Mouse (Mus musculus): ENCODE results near the gene Arhgap17. TPM values are rescaled to one million over a fixed set of nuclear protein-coding genes. Genes with fewer than 3 reads are reported as not detected.
A peak's percentile ranks its signal among the peaks of the same experiment; 100 is the strongest.

Arhgap17 gene
- polyA plus RNA-seq, 1 experiment from 2014 or later, result 28.5 TPM

DNA sequence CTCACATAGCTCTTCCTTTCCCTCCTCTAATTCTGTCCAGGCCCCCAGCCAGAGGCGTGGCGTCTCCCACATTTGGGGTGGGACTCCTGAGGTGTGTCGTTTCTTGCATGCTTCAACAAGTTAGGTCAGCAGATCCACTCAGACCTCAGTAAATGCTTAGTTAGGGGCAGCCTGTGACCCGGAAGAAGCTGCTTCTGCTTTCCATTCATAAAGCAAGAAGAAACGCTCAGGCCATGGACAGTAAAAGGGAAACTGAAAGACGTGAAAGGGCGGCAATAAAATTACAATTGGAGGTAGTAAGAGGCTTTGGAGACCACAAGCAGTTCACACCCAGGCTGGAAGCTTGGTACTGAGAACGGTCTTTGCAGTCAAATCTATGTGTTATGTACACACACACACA, 27.7 kb upstream of the Arhgap17 start:
- Histone ChIP-seq H3K4me3 (no peak overlapping the region), H3K27ac (replicated peaks) (no peak overlapping the region), H3K36me3 (replicated peaks) (peaks cover 21% of the 10 kb centered on the region), H3K27me3 (replicated peaks; ENCODE audit: low read depth, poor library complexity, severe bottlenecking) (no peaks in the 10 kb centered on the region), H3K9me3 (no peaks in the 10 kb centered on the region), H3K4me1 (no peaks in the 10 kb centered on the region)
- WGBS, result 89% methylated on average over 8 of the region's 8 CpGs
- DNase-seq (ENCODE audit: low spot score), result no peak

DNA sequence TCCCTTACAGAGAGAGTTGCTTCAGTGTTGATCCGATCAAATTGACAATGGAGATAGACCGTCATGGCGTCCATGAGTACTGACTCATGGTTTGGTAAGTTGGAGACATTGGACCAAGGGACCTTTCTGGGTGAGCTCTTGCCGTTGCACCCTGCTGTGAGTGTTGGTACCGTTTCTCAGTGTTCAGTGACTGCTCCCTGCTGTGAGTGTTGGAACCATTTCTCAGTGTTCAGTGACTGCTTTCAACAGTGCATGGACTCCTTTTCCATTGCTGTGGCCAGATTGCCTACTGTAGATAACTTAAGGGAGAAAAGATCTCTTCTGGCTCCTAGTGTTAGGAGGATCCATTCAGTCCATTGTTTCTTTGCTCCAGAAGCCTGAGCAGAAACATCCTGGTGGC, 27.2 kb upstream of the Arhgap17 start:
- whole genome bisulfite sequencing, result 91% methylated on average over 5 of the region's 5 CpGs
- DNase-seq (ENCODE audit: low spot score), result no peak
- Histone ChIP-seq H3K27ac (replicated peaks) (no peak overlapping the region), H3K27me3 (replicated peaks; ENCODE audit: low read depth, poor library complexity, severe bottlenecking) (no peaks in the 10 kb centered on the region), H3K36me3 (replicated peaks) (peaks cover 21% of the 10 kb centered on the region), H3K4me1 (no peaks in the 10 kb centered on the region), H3K4me3 (no peak overlapping the region), H3K9me3 (no peaks in the 10 kb centered on the region)

DNA sequence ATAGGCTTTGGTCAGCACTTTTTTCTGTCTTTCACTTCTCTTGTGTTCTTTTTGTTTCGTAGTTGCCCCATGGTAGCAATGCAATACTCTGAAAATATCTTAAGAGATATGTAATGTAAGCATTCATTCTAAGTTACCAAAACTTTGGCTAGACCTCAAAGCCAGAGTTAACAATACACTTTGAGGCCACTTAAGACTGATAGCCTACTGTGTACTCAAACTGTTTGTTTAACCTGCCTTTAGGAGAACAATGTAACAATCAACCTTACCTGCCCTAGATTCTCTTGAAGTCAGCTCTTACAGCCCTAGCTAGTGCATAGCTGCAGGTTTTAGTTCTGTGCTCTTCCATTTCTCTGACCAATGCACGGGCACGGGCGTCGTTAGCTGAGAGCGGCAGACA, 24.6 kb upstream of the Arhgap17 start:
- Histone ChIP-seq H3K9me3 (no peaks in the 10 kb centered on the region), H3K36me3 (replicated peaks) (peaks cover 37% of the 10 kb centered on the region), H3K4me3 (no peak overlapping the region), H3K27ac (replicated peaks) (no peak overlapping the region), H3K4me1 (0 out of 2 replicates have a peak, but pooled peaks cover 4% of the 10 kb centered on the region), H3K27me3 (replicated peaks; ENCODE audit: low read depth, poor library complexity, severe bottlenecking) (no peaks in the 10 kb centered on the region)
- WGBS, result 90% methylated on average over 6 of the region's 6 CpGs
- DNase-seq (ENCODE audit: low spot score), result no peak

DNA sequence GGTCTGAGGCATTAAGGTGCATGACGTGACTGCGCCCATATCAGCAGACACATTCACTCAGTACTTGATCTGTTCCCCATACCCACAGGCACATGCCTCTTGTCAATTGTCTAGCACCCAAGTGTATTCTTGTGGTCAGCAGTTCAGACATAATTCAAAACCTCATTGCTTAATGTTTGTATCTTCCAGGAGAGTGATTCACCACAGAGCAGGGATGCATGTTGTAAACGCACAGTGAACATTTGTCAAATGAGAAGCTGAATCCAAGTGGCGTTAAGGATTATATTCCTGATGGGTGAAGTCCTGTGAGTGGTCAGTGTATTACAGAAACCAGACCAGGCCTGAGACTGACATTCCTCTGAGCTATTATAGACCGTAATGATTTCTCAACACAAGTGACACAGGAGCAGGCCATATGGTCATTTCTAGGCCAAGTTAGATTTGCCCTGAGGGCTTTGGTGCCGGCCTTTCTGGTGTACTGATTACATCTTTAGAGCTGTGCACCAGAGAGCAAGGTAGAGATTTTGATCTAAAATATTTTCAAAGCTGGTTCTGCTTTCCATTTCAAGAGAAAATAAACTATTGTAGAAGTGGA, 20.1 kb upstream of the Arhgap17 start:
- peaks cover 75% of the 10 kb centered on the region for H3K36me3 ChIP-seq (replicated peaks)
- H3K4me3 ChIP-seq, result no peak overlapping the region

DNA sequence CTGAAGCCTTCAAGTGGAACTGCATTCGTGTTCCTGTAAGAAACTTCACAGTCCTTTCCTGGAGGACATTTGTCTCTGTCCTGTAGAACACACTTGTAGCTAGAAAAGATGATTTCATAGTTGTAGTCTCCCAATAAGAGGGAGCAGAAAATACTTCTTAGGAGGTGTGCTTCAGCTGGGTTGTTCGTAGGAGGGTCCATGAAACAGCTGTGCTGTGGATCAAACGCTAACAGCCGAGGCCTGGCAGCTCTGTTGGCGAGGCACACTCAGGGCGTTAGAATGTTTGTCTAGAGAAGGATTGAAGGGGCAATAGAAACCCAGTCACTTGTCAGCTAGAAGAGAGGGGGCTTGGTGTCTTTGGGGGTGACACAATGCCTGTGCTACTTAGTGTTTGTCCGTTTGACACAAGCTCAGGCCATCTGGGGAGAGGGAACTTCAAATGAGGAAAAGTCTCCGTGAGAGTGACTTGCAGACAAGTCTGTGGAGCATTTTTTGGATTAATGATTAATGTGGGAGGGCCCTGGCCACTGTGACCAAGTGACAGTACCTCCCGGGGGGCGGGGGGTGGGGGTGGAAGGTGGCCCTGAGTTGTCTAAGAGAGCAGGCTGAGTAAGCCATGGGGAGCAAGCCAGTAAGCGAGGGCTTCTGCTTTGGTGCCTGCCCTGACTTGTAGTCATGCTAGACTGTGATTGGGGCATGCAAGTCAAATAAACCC, 16.1 kb upstream of the Arhgap17 start:
- Histone ChIP-seq H3K36me3 (replicated peaks) (peaks cover 58% of the 10 kb centered on the region), H3K4me1 (0 out of 2 replicates have a peak, but pooled peaks cover 4% of the 10 kb centered on the region)
- 85% methylated on average over 11 of the region's 11 CpGs for WGBS

More for the DNA sequence above, 20.1 kb upstream of the Arhgap17 start:
- H3K4me1 ChIP-seq, result 0 out of 2 replicates have a peak, but pooled peaks cover 4% of the 10 kb centered on the region
- DNase-seq (ENCODE audit: low spot score), result no peak
- H3K27me3 ChIP-seq (replicated peaks; ENCODE audit: low read depth, poor library complexity, severe bottlenecking), result no peaks in the 10 kb centered on the region
- H3K9me3 ChIP-seq, result no peaks in the 10 kb centered on the region
- WGBS, result 78% methylated on average over 6 of the region's 6 CpGs
- no peak overlapping the region for H3K27ac ChIP-seq (replicated peaks)

DNA sequence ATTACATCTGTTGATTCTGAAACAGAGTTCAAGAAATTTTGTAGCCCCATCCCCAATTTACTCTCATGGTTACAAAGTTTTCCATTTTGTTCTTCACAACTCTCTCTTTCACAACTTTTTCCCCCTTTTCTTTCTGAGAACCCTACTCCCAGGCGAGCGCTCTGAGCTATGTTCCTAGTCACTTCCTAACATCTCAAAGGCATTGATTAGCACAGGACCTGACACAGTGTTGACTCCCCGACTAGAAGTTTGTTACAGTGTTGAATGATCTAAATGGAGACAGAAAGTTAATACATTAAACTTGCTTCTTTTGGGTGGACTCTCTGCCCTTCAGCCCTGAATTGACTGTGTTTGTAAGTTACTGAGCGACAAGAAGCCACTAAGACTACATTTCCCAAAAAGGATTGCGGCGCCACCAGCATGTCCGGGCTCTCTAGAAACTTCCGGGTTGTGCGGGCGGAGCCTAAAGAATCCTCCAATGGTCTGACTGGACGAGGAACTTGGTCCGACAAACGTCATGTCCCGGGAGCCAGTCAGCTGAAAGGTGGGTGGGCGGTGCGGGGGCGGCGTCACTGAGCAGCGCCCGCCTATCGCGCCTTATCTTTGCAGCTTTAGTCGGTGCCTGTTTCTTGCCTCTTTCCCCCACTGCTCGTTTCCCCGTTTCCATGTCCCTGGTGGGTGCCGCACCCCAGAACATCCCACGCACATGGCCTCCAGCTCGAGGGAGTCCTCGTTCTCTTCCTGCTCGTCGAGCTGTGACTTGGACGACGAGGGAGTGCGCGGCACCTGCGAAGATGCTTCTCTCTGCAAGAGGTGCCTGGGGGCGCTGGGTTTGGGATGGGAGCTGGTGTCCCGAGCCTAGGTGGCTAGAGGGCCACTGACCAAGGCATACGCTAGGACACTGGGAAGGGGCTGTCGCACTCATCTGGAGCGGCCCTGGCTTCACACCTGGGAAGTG, 8.0 kb upstream of the Arhgap17 start:
- H3K4me3 ChIP-seq, result peak overlapping the region; percentile 81
- H3K4me1 ChIP-seq, result peaks cover 21% of the 10 kb centered on the region
- H3K9me3 ChIP-seq, result no peaks in the 10 kb centered on the region
- H3K27ac ChIP-seq (replicated peaks), result peak overlapping the region; percentile 80
- WGBS, result 4% methylated on average over 41 of the region's 41 CpGs
- H3K27me3 ChIP-seq (replicated peaks; ENCODE audit: low read depth, poor library complexity, severe bottlenecking), result no peaks in the 10 kb centered on the region
- peak; percentile 96 for DNase-seq (ENCODE audit: low spot score)
- H3K36me3 ChIP-seq (replicated peaks), result peaks cover 5% of the 10 kb centered on the region; the same call in 1 of the 2 replicates

More for the DNA sequence above, 16.1 kb upstream of the Arhgap17 start:
- Histone ChIP-seq H3K4me3 (no peak overlapping the region), H3K9me3 (no peaks in the 10 kb centered on the region), H3K27ac (replicated peaks) (no peak overlapping the region), H3K27me3 (replicated peaks; ENCODE audit: low read depth, poor library complexity, severe bottlenecking) (no peaks in the 10 kb centered on the region)
- DNase-seq (ENCODE audit: low spot score), result no peak

DNA sequence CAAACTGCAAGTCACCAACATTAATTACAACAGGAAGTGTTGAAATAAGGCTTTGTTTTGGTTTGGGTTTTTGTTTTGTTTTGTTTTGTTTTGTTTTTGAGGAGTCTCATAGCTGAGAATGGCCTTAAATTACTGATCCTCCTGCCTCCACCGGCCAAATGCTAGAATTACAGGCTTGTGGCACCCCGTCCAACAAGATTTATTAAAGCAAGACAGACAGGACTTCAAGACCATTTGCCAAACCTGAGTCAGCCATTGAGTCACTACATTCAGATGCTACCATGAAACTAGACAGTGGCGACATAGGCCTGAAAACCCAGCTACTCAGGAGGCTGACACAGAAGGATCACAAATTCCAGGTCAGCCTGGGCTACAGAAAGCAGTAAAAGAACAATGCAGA, 1.8 kb upstream of the Arhgap17 start:
- 64% methylated on average over 3 of the region's 3 CpGs for whole genome bisulfite sequencing
- Histone ChIP-seq H3K27ac (replicated peaks) (no peak overlapping the region), H3K27me3 (replicated peaks; ENCODE audit: low read depth, poor library complexity, severe bottlenecking) (no peaks in the 10 kb centered on the region), H3K9me3 (no peaks in the 10 kb centered on the region), H3K36me3 (replicated peaks) (no peaks in the 10 kb centered on the region), H3K4me3 (no peak overlapping the region), H3K4me1 (peaks cover 32% of the 10 kb centered on the region)
- no peak for DNase-seq (ENCODE audit: low spot score)

DNA sequence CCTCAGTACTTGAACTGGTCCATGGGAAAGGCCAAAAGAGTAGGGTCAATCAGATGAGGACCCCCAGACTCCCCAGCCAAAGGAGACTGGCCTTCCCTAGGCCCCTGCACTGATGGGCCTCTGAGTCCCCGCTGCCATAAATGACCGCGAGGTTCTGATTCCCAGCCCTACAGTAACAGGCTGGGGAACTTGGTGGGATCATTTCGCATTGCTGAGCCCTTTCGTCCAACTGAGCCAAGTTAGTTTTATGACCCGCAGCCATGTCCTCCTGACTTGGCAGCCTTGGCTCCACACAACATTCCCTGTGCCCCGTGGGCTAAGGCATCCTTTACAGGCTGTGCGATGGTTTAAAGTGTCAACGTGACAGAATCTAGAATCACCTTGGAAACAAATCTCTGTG, 985 bp upstream of the Arhgap17 start:
- WGBS, result 49% methylated on average over 9 of the region's 9 CpGs
- H3K36me3 ChIP-seq (replicated peaks), result no peaks in the 10 kb centered on the region
- H3K9me3 ChIP-seq, result no peaks in the 10 kb centered on the region
- peaks cover 36% of the 10 kb centered on the region for H3K4me1 ChIP-seq
- no peaks in the 10 kb centered on the region for H3K27me3 ChIP-seq (replicated peaks; ENCODE audit: low read depth, poor library complexity, severe bottlenecking)
- peak overlapping the region; percentile 80 for H3K4me3 ChIP-seq
- peak overlapping the region; percentile 93 for H3K27ac ChIP-seq (replicated peaks)
- no peak for DNase-seq (ENCODE audit: low spot score)

DNA sequence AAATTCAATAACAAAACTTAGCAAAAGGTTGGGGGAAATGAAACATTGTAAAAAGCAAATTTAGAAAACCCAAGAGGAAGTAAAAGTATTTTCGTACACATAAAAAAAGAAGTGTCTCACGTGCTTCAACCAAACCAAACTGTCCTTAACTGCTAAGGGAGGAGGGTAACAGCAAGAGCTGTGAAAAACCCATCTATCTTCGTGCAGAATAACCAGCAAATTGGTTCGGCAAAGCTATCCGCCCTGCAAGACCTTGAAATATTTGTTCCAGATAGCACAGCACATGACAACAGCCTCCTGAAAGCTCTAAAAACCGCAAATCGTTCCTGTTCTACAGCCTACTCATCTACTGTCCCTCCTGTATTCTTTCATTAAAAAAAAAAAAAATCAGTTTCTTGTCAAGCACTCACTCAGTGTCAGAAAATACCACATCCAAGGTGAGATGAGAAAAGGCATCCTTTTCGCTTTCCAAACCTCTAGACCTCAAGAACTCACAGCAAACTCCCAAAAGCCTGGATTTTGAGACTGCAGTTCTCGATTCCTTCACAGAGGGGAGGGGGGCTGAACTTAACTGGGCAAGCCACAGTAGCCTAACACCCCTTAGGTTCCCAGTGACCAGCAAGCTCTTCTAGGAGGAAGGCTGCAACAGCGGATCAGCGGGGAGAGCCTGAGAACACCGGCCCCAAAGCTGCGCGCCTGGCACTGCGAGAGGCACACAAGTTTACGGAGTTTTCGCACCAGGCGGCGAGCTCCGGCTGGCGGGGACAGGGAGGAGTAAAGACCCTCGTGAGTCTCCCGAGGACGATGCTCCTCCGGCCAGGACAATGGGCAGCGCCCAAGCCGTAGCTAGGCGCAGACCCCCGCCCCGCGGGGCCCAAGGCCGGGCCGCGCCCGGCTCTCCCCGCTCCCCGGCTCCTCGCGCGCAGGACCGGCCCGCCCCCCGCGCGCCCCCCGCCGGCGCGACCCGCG, 653 bp downstream of the Arhgap17 start:
- H3K4me1 ChIP-seq, result peaks cover 36% of the 10 kb centered on the region
- no peak for DNase-seq (ENCODE audit: low spot score)
- H3K4me3 ChIP-seq, result peak overlapping the region; percentile 80
- peaks cover 9% of the 10 kb centered on the region; the same call in 1 of the 2 replicates for H3K36me3 ChIP-seq (replicated peaks)
- peak overlapping the region; percentile 93 for H3K27ac ChIP-seq (replicated peaks)
- no peaks in the 10 kb centered on the region for H3K9me3 ChIP-seq
- WGBS, result 4% methylated on average over 50 of the region's 51 CpGs
- no peaks in the 10 kb centered on the region for H3K27me3 ChIP-seq (replicated peaks; ENCODE audit: low read depth, poor library complexity, severe bottlenecking)

DNA sequence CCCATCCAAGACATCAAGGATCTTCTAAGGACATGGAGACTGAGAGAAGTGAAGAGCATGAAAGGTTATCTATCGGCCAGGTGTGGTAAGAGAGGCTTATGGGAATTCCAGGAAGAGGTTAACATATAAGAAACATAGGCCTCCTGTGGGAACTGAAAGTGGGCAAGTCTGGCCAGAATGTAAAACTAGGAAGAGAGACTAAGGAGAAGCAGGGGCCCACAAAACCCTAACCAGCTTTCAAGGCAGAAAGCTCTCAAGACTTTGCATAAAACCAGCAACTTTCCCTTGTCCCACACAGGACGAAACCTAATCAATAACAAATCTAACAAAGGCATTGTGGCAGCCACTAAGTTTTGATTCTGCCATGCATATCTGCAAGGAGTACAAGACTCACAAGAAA, 1.5 kb downstream of the Arhgap17 start:
- H3K36me3 ChIP-seq (replicated peaks), result peaks cover 11% of the 10 kb centered on the region; the same call in 1 of the 2 replicates
- no peaks in the 10 kb centered on the region for H3K27me3 ChIP-seq (replicated peaks; ENCODE audit: low read depth, poor library complexity, severe bottlenecking)
- 87% methylated on average over 2 of the region's 2 CpGs for WGBS
- peak overlapping the region; percentile 80 for H3K4me3 ChIP-seq
- DNase-seq (ENCODE audit: low spot score), result no peak
- H3K27ac ChIP-seq (replicated peaks), result no peak overlapping the region
- peaks cover 36% of the 10 kb centered on the region for H3K4me1 ChIP-seq
- H3K9me3 ChIP-seq, result no peaks in the 10 kb centered on the region

DNA sequence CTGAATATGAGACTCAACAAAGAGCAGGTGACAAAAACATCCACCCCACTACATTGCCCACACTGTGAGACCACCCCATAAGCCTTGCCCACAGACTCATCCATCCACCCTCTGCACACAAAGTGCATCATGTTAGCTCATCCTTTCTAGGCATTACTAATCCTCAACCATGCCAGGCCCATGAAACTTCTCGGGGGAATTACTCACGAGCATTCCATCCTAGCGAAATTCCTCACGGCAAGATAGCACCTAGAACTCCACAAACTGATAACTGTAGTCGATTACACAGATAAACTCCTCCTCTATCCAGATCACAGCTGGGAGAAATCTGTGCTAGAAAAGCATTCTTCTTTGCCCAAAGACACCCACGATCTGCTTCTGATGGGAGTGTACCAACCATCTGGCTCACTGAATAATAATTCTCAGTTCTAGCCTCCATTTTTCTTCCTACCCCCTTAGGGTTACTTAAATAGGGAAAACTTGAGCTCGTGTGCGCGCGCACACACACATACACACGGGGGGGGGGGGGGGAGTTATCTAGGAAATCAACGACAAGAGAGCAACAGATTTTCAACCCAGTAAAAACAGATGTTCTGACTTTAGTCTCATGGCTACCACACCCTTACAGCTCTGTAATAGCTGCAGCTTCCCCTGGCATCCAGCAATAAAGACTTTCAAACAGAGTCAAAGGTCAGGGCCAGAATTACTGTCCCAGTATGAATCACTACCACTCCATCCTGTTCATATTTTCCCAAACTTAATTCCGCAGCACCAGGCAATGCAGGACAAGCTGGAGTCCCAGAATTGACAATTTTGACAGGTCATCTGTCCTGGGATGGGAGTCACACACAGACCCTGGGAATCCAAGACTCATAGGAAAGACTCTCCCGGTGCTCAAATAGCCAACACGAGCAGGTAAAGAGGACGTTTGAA, 2.2 kb downstream of the Arhgap17 start:
- H3K4me1 ChIP-seq, result peaks cover 36% of the 10 kb centered on the region
- H3K4me3 ChIP-seq, result peak overlapping the region; percentile 80
- H3K27me3 ChIP-seq (replicated peaks; ENCODE audit: low read depth, poor library complexity, severe bottlenecking), result no peaks in the 10 kb centered on the region
- WGBS, result 84% methylated on average over 16 of the region's 16 CpGs
- DNase-seq (ENCODE audit: low spot score), result no peak
- H3K27ac ChIP-seq (replicated peaks), result no peak overlapping the region; the same call in 1 of the 2 replicates
- H3K9me3 ChIP-seq, result no peaks in the 10 kb centered on the region
- H3K36me3 ChIP-seq (replicated peaks), result peaks cover 16% of the 10 kb centered on the region

Data from embryonic facial prominence, embryonic 10.5 days (tissue).